Mouse (Mus musculus) lung, postnatal 0 days (tissue): ENCODE results near the gene Plekhf1.

Source experiments
- CTCF ChIP-seq: IDR thresholded peaks from 2 replicates; pipeline ENCODE4 v1.5.1; 2016; ENCODE audit warnings: antibody characterized with exemption, mild to moderate bottlenecking
- EP300 ChIP-seq: IDR thresholded peaks from 2 replicates; pipeline ENCODE4 v1.6.1; 2016; ENCODE audit warnings: antibody characterized with exemption, mild to moderate bottlenecking, control low read depth

DNA sequence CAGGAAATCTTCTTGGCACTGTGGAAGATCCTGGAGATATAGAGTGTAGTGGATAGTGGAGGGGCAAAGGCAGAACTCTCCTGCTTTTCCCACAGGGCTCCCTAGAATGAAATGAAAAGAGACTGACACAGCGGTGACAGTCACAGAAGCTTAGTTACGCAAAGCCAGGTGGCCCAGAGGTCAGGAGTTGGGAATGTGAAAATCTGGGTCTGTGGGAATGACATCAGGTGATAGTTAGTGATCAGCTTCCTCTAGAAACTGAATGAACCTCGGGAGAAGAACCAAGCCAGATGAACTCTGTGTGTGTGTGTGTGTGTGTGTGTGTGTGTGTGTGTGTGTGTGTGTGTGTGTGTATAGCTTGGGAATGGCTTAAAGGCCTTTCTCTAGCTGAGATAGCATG is 18.8 kb downstream of the Plekhf1 start:
- TF ChIP-seq EP300, result no peak
- TF ChIP-seq CTCF, result no peak
